Mouse (Mus musculus) CD4-positive, CD25-positive, alpha-beta regulatory T cell, adult 4 months (primary cell): ENCODE measurements around the gene Hsd3b5. TPM values are rescaled to one million over a fixed set of nuclear protein-coding genes. Genes with fewer than 3 reads are reported as not detected.
"Not testable (repeated sequence)": the region's sequence is repeated elsewhere in the genome, so short reads cannot be mapped to it uniquely, and the experiment has no call there.

Source experiments
- ATAC-seq: one replicate; pipeline ENCODE4 v1.8.0; 2017
- polyA plus RNA-seq, 2 experiments: library from polyadenylated mRNA; unstranded; fragments of 100-300 nt; shearing (Covaris generic); gene quantifications; one replicate each; pipeline ENCODE4 v1.2.1; 2017

Hsd3b5 gene
- polyA plus RNA-seq: not detected

- no peak for ATAC-seq
Observed at GRCm38 (mm10) chr3:98630152-98630551, at the start of gene Hsd3b5. Gene Hsd3b5, minus strand, starts transcription at chr3:98630252.

DNA sequence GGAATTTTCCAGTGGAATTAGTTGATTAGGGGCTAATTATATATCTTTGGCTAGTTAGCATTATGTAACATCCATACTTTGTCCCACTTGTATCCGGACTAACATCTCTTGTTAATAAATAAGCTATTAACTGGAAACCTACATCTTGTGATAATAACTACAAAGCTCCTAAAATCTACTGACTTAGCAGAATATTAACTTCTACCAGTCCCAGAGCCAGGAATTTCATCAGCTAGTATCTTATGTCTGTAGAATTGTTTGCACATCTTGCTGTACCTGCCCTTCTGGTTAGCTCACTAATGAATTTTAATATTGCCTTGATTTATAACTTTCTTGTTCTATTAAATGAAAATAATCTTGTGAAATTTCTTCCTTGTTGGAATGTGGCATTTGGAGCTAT, 5.1 kb upstream of the Hsd3b5 start:
- ATAC-seq: no peak

DNA sequence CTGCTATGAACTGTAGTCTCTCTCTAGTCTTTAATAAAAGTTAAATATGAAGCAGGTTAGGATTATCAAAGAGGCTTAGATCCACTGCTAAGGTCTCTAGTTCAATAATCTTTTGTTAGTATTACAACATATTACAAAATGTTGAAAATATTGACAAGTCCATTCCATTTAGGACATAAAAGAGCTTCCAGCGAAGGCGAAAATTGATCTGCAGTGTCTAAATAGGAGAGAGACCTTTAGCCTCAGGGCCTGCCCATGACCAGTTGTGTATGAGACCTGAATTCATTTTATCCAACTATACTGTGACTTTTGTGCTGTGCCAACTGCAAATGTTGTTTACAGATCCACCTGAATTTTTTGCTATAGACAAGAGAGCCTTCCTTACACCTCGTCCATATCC, 419 bp downstream of the Hsd3b5 start:
- ATAC-seq: no peak

DNA sequence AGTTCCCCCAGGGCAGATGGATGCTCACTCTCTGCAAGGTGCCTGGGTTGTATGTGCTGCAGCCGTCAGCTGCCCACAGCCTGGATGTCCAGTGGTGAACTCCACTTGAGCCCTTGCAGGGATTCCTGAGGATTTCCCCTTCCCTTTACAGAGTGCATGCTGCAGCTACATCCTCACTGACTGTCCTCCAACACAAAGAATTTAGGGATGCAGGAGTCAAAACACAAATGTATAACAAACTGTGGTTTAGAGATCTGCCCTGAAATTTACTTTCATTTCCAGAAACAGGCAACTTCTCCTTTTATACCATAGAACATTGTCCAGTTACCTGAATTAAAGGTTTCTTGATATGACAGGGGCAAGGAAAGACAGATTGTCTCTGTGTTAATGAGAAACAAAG, 13.3 kb downstream of the Hsd3b5 start:
- ATAC-seq: not testable (repeated sequence)

GRCm38 (mm10) chr3:98616244-98616643, 13.8 kb downstream of the Hsd3b5 start:
- ATAC-seq: not testable (repeated sequence)

DNA sequence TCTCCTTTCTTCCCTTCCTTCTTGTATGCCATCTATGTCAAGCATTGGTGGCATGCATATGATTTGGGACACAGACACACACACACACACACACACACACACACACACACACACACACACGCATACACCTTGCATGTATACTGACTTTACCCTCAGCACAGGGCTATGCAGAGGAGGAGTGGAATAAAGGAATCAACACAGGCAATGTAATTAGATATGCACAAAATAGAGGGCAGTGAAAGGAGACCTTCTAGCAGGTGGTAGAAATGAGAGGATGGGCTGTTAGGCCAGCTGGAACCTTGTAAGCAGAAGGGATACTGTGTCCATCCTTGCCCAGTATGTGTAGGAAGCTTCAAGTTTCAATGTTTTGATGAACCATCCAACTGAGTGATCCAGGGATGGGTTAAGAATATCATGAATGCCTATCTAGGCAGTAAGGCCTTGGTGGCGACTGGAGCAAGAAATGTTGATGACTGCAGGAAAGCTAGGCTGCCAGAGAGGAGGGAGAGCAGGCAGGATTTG, 15.6 kb downstream of the Hsd3b5 start:
- not testable (repeated sequence) for ATAC-seq

DNA sequence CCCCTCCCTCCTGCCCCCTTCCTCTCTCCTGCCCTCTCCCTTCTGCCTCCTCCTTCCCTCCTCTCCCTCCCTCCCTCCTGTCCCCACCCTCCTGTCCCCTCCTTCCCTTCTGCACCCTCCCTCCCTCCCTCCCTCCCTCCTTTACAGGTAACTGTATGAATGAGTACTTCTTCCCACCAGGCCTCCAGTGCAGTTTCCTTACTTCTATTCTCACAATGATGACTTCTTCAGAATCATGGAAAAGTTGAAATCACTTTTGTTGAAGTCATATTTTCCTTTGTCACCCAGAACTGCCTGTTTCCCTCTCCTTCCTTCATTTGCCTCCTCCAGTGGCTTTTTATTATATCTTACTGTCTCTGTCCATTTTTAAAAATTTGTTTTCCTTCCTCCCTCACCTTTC, 16.1 kb downstream of the Hsd3b5 start:
- no peak for ATAC-seq

DNA sequence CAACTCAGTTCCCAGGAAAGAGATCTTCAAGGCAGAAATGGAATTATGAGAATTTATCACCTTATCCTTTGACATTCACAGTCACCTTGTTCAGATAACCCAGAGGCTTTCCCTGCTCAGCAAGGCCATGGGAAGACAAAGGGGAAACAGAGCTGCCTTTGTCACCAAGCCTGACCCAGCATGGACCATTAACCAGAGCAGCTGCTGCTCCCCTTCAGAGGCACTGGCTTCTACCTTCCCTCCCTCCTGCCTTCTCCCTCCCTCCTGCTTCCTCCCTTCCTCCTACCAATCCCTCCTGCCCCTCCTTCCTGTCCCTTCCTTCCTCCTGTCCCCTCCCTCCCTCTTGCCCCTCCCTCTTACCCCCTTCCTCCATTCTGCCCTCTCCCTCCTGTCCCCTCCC, 16.5 kb downstream of the Hsd3b5 start:
- not testable (repeated sequence) for ATAC-seq

- ATAC-seq: no peak
Observed at GRCm38 (mm10) chr3:98588707-98589106, 41.3 kb downstream of the Hsd3b5 start, which contains the start of gene Gm10681. Gene Gm10681, minus strand, starts transcription at chr3:98588807.

- ATAC-seq: no peak
Observed at GRCm38 (mm10) chr3:98587721-98588120, 42.3 kb downstream of the Hsd3b5 start.

- not testable (repeated sequence) for ATAC-seq
Observed at GRCm38 (mm10) chr3:98582622-98583021, 47.4 kb downstream of the Hsd3b5 start.

DNA sequence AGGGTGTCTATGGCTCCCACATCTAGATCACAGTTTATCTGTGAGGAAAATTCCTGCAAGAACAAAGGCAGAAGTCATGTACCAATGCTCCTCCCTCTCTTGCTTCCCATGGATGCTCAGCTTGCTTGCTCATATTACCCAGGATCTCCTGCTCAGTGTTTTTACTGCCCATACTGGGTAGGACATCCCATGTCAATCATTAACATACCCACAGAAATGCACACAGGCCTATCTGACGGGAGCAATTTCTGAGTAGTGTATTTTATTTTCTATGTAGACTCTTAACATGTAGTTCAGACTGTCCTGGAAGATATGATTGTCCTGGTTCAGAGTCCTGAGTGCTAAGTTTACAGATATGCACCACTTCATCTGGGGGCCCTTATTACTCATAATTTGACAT, 47.9 kb downstream of the Hsd3b5 start:
- not testable (repeated sequence) for ATAC-seq

DNA sequence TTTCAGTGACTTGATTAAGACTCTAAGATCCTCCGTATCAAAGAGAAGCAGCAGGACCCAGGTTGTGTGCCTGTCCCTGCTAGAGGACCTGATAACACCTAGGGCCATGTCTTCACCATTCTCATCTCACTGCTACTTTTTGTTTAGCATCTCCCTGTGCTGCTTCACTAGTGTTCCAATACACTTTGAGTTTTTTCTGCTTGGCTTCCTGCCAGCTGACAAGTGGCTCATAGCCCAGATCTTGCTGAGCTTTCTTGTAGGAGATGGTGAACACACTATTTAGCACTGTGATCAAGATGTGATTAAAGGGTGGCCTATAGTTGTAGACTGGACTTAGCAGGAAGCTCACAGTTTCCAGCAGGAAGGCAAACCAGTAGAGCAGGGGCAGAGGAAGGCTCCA, 49.0 kb downstream of the Hsd3b5 start:
- not testable (repeated sequence) for ATAC-seq

Other genes starting within 250 kb of the Hsd3b5 start
- gene Zfp697, start 247.8 kb downstream of the Hsd3b5 start, polyA plus RNA-seq: not detected
- not detected for gene Gm4450, start 173.1 kb downstream of the Hsd3b5 start, polyA plus RNA-seq
- not detected for gene Hsd3b4, start 119.7 kb downstream of the Hsd3b5 start, polyA plus RNA-seq
- not detected for gene Gm10681, start 41.4 kb downstream of the Hsd3b5 start, polyA plus RNA-seq
- gene Hsd3b2, start 94.3 kb upstream of the Hsd3b5 start, polyA plus RNA-seq: not detected
- under 1 TPM in 1 of 2 experiments, not detected in 1; 0.11 TPM for gene Hsd3b3, start 132.9 kb upstream of the Hsd3b5 start, polyA plus RNA-seq
- not detected for gene Hsd3b6, start 184.2 kb upstream of the Hsd3b5 start, polyA plus RNA-seq
- gene Hsd3b1, start 229.5 kb upstream of the Hsd3b5 start, polyA plus RNA-seq: not detected